Mouse (Mus musculus) lung, postnatal 0 days (tissue): ENCODE data around the gene Dlg2.

Experiments
- CTCF ChIP-seq: IDR thresholded peaks from 2 replicates; pipeline ENCODE4 v1.5.1; 2016; ENCODE audit warnings: antibody characterized with exemption, mild to moderate bottlenecking
- EP300 ChIP-seq: IDR thresholded peaks from 2 replicates; pipeline ENCODE4 v1.6.1; 2016; ENCODE audit warnings: antibody characterized with exemption, mild to moderate bottlenecking, control low read depth

GRCm38 (mm10) chr7:92485881-92486710 is 2009.6 kb downstream of the Dlg2 start:
- TF ChIP-seq CTCF, result no peak
- no peak for TF ChIP-seq EP300
